Mouse (Mus musculus): ENCODE measurements around the gene Ambp.

Gene Ambp

DNA sequence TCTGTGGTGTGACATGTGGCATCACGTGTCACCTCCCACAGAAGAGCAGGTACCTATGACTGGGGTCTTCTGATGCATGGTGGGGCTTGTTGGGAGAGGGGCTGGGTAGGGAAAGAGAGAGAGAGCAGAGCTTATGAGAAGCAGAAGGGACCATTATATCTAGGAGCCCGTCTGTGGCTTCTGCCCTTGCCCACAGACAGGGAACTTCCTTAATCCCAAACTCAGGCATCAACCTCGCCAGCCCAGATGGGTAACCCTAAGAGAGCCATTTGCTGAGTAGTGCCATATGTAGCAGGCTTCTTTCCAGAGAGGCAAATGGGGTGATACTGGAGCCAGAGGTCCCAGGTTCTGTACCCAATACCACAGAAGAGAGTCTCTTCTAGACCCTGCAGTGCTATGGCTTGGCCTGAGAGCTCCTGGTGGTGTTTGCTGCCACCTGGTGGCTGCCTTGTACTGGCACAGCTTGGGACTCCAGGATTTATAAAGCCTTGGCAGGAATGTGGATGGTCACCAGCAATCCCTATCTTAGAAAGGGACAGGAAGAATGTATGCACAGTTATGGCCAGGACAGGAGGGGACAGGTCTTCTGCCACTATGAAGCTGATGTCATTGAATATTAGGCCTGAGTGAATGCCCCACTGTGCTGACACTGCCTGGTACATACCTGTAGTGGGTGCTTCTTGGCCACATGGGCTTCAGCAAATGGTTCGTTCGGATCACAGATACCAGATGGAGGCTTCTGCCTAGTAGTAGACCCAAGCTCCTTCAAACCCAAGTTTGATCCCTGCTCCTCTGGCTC, 35.8 kb downstream of the Ambp start:
- peak; percentile 87 for DNase-seq

DNA sequence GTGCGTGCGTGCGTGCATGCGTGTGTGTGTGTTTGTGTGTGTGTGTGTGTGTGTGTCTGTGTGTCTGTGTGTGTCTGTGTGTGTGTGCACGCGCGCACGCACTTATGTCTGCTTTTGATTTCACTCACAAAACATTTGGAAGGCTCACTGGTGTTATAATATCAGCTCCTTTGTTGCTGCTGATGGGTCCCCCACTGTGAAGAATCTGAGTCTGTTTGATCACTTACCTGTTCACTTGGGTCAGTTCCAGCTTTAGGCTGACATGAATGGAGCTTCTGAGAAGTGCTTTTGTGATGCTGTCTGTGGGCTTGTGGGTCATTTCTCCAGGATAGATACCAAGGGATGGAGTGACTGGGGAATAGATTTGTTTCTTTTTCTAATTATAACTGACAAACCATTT, 48.9 kb downstream of the Ambp start:
- no peak for DNase-seq

DNA sequence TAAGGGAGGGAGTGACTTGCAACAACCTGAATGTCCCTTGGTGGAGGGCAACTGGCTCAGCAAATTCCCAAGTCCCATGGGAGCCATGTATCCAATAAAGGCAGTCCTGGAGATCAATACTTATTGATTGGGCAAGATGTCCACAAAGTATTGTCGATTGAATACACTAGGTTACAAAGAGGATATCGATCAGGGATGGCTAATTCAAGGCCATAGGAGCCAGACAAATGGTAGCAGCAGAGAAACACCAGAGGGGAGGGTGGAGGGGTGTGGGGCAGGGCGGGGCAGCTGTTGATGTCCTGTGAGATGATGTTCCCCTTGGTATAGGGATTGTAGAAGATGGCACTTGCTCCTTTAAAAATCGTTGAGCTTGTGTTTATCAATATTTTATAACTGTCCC, 52.6 kb downstream of the Ambp start:
- no peak for DNase-seq

DNA sequence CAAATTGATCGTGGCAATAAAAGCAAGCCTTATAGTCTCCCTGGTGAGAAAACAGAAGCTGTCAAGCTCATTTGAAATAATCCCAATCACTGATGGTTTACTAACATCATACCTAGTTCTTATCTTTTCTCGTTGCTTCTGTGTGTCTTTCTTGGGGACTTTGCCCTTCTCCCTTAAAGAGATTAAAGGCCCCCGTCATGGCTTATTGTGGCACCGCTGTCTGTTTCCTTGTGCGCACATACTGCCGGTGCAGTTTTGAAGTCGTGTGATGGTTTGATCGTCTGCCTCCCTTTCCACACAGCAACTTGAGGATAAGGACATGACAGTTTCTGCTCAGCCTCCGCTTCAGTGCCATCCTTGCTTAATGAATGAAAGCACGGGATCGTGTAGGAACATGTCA, 54.1 kb downstream of the Ambp start:
- no peak for DNase-seq

DNA sequence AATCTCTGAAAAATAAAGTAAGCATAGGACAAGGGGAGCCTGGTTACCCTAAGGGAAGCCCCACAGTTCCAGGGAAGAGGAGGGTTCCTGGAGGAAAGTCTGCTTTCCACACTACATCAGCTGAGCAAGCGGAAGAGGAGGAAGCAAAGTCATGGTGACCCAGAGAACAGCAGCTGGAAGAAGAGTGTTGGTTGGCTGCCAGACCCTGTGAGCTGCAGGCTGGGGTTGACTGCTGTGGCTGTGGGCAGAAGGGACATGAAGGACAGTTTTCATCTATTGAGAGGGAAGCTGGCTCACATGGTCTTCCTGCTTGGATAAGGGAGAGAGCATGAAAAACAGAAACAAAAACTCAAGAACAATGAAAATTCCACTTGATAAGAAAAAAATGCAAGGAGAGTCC, 57.0 kb downstream of the Ambp start:
- DNase-seq, result peak; percentile 73
